Mouse (Mus musculus) CH12.LX (cell line): Measurements from ENCODE around the gene Mrpl39.

ENCODE experiments used
- CTCF ChIP-seq, 2 experiments: IDR thresholded peaks in 1 of 2; conservative IDR thresholded peaks in 1 of 2; 2 replicates each; pipeline ENCODE4 v1.5.1; 2011 to 2012; ENCODE audit warnings: low read depth in 2 of 2, low read length in 2 of 2, improper control_type of control experiment in 1 of 2, inconsistent platforms in 1 of 2, mild to moderate bottlenecking in 1 of 2, moderate library complexity in 1 of 2
- EP300 ChIP-seq: IDR thresholded peaks from 2 replicates; pipeline ENCODE4 v1.6.1; 2011; ENCODE audit warnings: low read length, improper control_type of control experiment
- POLR2A ChIP-seq: IDR thresholded peaks from 2 replicates; pipeline ENCODE4 v1.6.1; 2011; ENCODE audit warnings: low read depth, mild to moderate bottlenecking, improper control_type of control experiment, low read length
- USF1 ChIP-seq: IDR thresholded peaks from 2 replicates; pipeline ENCODE4 v1.6.1; 2014; ENCODE audit warnings: low read depth, mild to moderate bottlenecking, inconsistent platforms, low read length, improper control_type of control experiment
- ZC3H11A ChIP-seq: IDR thresholded peaks from 2 replicates; pipeline ENCODE4 v1.6.1; 2012; ENCODE audit warnings: low read depth, mild to moderate bottlenecking, inconsistent platforms, low read length, improper control_type of control experiment

- TF ChIP-seq CTCF (conservative IDR thresholded peaks at IDR 0.05 in 1 of 2, IDR thresholded peaks at IDR 0.05 in 1 of 2; ENCODE audit: low read depth in 2 of 2, low read length in 2 of 2) (no peak), USF1 (no peak), ZC3H11A (no peak), POLR2A (peak; percentile 62), EP300 (no peak)
Measured at GRCm38 (mm10) chr16:84717618-84718248, 17.8 kb downstream of the Mrpl39 start.
